Mouse (Mus musculus) liver, adult 2 months (tissue): ENCODE measurements at regions not wholly inside any gene's neighbourhood (a gene's known extent, or its start where the extent isn't known, plus 50 kb on each side); places are given as distances from the start of the nearest gene placed in this dataset.

Experiments used
- DNase-seq: peaks from one replicate; pipeline ENCODE4 v3.0.0-alpha.2; 2011; ENCODE audit warnings: low read depth, low spot score; ENCODE audit errors: extremely low read depth
- H3K27ac ChIP-seq: fragments of 200-500 bp; replicated peaks from 2 replicates; pipeline ENCODE4 v1.5.1; 2012; ENCODE audit warnings: low read depth, mild to moderate bottlenecking, control low read depth, inconsistent platforms, low read length; ENCODE audit not compliant: insufficient read depth
- H3K27me3 ChIP-seq: fragments of 200-500 bp; 2 replicates; pipeline ENCODE4 v1.6.1; 2012; ENCODE audit warnings: mild to moderate bottlenecking, moderate library complexity, low read length, inconsistent platforms; ENCODE audit not compliant: control insufficient read depth, insufficient read depth
- H3K36me3 ChIP-seq: fragments of 200-500 bp; 2 replicates; pipeline ENCODE4 v1.6.1; 2012; ENCODE audit warnings: low read length, inconsistent platforms; ENCODE audit not compliant: control insufficient read depth, insufficient read depth
- H3K4me1 ChIP-seq: fragments of 200-500 bp; 2 replicates; pipeline ENCODE4 v1.6.1; 2011; ENCODE audit warnings: low read length; ENCODE audit not compliant: control insufficient read depth, insufficient read depth
- H3K4me3 ChIP-seq: fragments of 200-500 bp; 2 replicates; pipeline ENCODE4 v1.5.1; 2011; ENCODE audit warnings: low read depth, mild to moderate bottlenecking, control low read depth, low read length, moderate library complexity; ENCODE audit not compliant: insufficient read depth
- H3K79me2 ChIP-seq: fragments of 200-500 bp; 2 replicates; pipeline ENCODE4 v1.6.1; 2012; ENCODE audit warnings: inconsistent platforms, mild to moderate bottlenecking, low read length, moderate library complexity; ENCODE audit not compliant: control insufficient read depth, insufficient read depth
- H3K9ac ChIP-seq: fragments of 200-500 bp; 2 replicates; pipeline ENCODE4 v1.6.1; 2012; ENCODE audit warnings: low read depth, mild to moderate bottlenecking, control low read depth, inconsistent platforms, low read length
- CTCF ChIP-seq: fragments of 200-500 bp; IDR thresholded peaks from 2 replicates; pipeline ENCODE4 v1.5.1; 2011; ENCODE audit warnings: low read depth, low read length, control low read depth
- POLR2A ChIP-seq: fragments of 200-500 bp; IDR thresholded peaks from 2 replicates; pipeline ENCODE4 v1.6.1; 2011; ENCODE audit warnings: low read length, control low read depth; ENCODE audit not compliant: insufficient read depth; ENCODE audit errors: extremely low read depth
- WGBS: fragments of 180-500 bp; shearing (Covaris S2); methylation state at CpG from one replicate; pipeline ENCODE4 v1.1.7; 2018; 5-methylcytosine and 5-hydroxymethylcytosine counted together

DNA sequence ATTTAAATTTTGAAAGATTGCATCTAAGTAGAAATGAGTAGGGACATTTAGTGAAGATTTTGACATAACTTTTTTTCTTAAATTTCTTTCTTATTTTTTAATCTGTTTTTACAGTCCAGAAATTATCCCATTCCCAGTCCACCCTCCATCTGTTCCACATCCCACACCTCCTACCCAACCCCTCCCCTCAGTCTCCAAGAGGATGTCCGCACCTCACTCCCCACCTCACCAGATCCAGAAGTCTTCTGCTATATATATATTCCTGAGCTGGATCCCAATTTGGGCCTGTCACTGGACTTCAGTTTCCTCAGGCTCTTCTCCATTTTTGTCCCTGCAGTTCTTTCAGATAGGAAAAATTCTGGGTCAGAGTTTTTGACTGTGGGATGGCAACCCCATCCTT lies 3879.6 kb upstream of the Gm7489 start:
- no peak for TF ChIP-seq CTCF
- no peak for TF ChIP-seq POLR2A
- Histone ChIP-seq H3K9ac (no peak overlapping the region), H3K4me3 (no peak overlapping the region), H3K4me1 (no peaks in the 10 kb centered on the region), H3K79me2 (no peaks in the 10 kb centered on the region), H3K27ac (no peak overlapping the region), H3K27me3 (no peaks in the 10 kb centered on the region), H3K36me3 (no peaks in the 10 kb centered on the region)
- 87% methylated on average over 1 of the region's 1 CpGs for WGBS
- no peak for DNase-seq

DNA sequence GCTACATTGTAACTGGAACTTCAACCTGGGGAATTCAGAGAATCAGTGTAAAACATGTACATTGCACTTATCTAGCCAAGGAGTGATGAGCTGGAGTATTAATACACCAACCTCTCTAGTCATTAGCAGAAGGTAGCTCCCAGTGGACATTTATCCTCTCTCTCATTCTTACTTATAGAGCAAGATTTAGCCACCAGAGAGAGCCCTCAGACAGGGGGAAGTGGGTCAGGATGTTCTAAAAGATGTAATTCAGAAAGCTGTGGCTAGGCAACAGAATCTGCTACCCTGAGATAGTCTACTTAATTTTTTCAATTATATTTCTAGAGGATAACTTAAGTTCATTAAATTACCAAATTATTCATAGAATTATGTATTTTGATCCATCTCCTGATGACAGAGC lies 3838.1 kb upstream of the Gm7489 start:
- Histone ChIP-seq H3K79me2 (no peaks in the 10 kb centered on the region), H3K9ac (no peak overlapping the region), H3K27ac (no peak overlapping the region), H3K36me3 (no peaks in the 10 kb centered on the region), H3K4me3 (no peak overlapping the region), H3K4me1 (no peaks in the 10 kb centered on the region), H3K27me3 (no peaks in the 10 kb centered on the region)
- DNase-seq, result no peak
- no peak for TF ChIP-seq CTCF
- no peak for TF ChIP-seq POLR2A

DNA sequence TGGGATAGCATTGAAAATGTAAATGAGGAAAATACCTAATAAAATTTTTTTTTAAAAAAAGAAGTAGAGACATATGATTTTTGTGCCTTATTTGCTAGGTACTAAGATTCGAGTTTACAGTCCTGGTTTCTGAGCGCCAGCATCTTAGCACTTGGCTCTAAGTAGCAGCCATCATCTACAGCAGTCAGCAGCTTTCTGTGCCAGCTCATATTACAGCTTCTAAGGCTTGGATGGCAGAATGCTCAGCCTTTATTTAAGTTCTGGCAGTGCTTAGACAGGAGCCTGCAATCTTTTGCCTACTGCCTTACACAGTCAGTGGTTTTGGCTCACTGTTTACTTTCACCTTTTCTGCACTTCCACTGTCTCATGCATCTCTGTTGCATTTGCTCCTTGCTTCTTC lies 3831.2 kb upstream of the Gm7489 start:
- WGBS, result 84% methylated on average over 2 of the region's 2 CpGs
- H3K27ac ChIP-seq, result no peak overlapping the region

DNA sequence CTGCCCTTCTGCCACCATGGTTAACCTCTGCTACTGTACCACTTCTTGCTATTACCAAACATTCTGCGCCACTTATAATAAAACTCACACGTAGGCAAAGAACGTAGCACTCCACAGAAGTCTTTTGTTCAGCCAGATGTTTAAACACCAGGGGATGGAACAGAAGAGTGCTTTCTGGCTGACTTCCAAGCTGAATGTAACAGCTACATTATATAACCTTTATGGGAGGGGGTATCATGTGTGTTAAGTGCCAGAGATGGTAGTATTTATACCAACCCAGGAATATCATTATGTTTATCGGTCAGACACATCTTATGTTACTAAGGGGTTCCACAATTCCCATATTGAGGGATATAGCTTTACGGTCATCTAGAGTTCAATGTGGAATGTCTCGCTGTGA lies 3830.8 kb upstream of the Gm7489 start:
- H3K36me3 ChIP-seq, result no peaks in the 10 kb centered on the region
- H3K27me3 ChIP-seq, result no peaks in the 10 kb centered on the region
- DNase-seq, result no peak
- no peaks in the 10 kb centered on the region for H3K79me2 ChIP-seq
- H3K27ac ChIP-seq, result no peak overlapping the region
- no peak overlapping the region for H3K4me3 ChIP-seq
- no peaks in the 10 kb centered on the region for H3K4me1 ChIP-seq
- WGBS, result 91% methylated on average over 6 of the region's 6 CpGs
- H3K9ac ChIP-seq, result no peak overlapping the region
- TF ChIP-seq POLR2A, result no peak

More for the DNA sequence above, 3831.2 kb upstream of the Gm7489 start:
- TF ChIP-seq POLR2A (no peak), CTCF (no peak)
- Histone ChIP-seq H3K4me3 (no peak overlapping the region), H3K9ac (no peak overlapping the region), H3K36me3 (no peaks in the 10 kb centered on the region), H3K79me2 (no peaks in the 10 kb centered on the region), H3K4me1 (no peaks in the 10 kb centered on the region), H3K27me3 (no peaks in the 10 kb centered on the region)
- DNase-seq, result no peak

DNA sequence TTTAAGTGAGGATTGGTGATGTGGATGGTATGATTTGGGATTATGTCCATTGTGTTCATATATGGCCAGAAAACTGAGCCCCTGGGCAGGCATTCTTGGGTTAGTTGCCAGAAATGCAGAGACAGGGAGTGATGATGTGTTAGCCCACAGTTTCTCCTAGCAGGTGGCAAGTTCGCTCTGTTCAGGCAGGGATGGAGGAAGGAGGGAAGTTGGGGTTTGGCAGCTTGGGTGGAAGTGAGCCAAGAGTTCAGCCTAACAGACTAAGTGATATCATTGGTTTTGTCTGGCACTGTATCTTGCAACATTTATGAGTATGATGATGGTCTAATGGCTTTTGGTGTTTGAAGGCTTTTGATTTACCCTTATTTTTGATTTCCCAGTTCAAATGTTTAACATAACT lies 3806.5 kb upstream of the Gm7489 start:
- no peak overlapping the region for H3K9ac ChIP-seq
- no peak for DNase-seq
- H3K4me1 ChIP-seq, result no peaks in the 10 kb centered on the region
- no peak overlapping the region for H3K4me3 ChIP-seq
- H3K79me2 ChIP-seq, result no peaks in the 10 kb centered on the region
- H3K27me3 ChIP-seq, result no peaks in the 10 kb centered on the region
- no peak for TF ChIP-seq CTCF
- no peak for TF ChIP-seq POLR2A
- no peaks in the 10 kb centered on the region for H3K36me3 ChIP-seq
- 92% methylated on average over 1 of the region's 1 CpGs for WGBS
- H3K27ac ChIP-seq, result no peak overlapping the region

DNA sequence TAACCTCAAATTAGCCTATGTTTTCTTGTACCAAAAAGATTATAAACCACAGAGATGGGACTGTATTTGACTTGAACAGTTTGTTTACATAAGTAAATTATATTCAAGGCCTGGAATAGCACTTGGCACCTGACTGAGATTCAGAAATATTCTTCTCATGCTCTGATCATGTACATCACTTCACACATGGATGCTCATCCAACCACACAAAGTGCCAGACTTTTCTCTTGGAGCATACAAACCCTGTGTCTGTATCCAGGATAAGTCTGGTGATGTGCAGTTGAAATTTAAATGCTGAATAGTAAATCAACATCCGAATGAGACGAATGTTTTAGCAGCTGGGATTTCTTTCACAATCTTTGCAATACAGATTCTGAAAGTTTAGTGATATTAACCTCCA lies 3802.3 kb upstream of the Gm7489 start:
- Histone ChIP-seq H3K4me1 (no peaks in the 10 kb centered on the region), H3K36me3 (no peaks in the 10 kb centered on the region), H3K27ac (no peak overlapping the region), H3K9ac (no peak overlapping the region), H3K4me3 (no peak overlapping the region), H3K27me3 (no peaks in the 10 kb centered on the region), H3K79me2 (no peaks in the 10 kb centered on the region)
- no peak for DNase-seq
- TF ChIP-seq CTCF (no peak), POLR2A (no peak)
- 87% methylated on average over 2 of the region's 2 CpGs for WGBS
